Mouse (Mus musculus) adrenal gland, postnatal 25 days (tissue): ENCODE measurements at regions not wholly inside any gene's neighbourhood (a gene's known extent, or its start where the extent isn't known, plus 50 kb on each side); places are given as distances from the start of the nearest gene placed in this dataset.

ENCODE experiments used
- DNase-seq: peaks from one replicate; pipeline ENCODE4 v3.0.0; 2021; ENCODE audit warnings: mixed read lengths

DNA sequence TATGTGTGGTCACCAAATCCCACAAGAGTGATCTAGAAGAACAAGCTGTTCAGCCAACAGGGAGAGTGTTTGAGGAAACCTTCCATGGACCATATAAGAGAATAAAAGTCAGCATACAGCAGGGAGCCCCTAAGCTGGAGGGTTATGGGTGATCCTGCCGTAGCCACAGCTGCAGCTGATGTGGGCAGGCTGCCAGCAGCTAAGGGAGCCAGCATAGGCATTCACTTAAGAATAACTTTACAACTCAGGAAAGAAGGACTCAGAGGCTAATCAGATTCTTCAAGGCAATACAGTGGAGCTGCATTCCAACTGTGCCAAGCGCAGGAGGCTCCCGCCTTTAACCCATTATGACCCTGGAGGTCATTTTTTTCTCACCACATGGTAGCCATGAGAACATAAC is 121.6 kb downstream of the Uck2 start:
- peak; percentile 20 for DNase-seq

DNA sequence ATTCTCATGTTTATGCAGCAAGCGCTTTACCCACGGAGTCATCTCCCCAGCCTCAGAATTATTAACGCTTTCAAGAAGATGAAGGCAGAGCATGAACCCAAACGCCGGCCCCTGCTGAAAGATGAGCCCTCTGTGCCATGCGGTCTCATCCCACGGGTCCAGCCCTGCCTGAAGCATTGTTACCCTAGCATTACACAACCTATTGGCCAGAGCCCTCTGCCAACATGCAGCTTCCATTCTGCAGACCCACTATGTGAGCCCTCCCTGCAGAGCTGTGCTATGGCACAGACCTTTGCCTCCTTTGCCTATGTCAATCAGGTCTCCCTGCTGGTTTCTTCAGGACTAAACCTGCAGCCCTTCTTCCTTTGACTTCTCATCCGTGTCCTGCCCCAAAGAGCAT is 122.6 kb downstream of the Uck2 start:
- DNase-seq, result no peak

DNA sequence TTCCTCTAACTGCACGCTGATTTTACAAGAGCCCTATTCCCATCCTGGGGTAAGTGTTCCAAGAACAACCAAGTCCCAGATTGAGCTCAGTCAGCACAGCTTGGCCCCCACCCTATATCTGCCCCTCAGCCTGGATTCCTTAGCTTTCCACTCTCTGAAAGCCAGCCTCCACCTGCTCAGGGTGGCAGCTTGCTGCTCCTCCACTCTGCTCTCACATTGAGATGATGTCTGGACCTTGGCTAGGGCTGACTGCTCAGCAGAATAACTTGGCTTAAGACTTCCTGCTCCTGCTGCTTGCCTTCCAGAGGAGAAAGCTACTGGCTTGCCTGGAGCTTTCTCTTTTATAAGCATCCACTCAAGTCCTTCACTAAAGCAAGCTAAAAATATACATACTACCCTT is 125.6 kb downstream of the Uck2 start:
- DNase-seq, result no peak

DNA sequence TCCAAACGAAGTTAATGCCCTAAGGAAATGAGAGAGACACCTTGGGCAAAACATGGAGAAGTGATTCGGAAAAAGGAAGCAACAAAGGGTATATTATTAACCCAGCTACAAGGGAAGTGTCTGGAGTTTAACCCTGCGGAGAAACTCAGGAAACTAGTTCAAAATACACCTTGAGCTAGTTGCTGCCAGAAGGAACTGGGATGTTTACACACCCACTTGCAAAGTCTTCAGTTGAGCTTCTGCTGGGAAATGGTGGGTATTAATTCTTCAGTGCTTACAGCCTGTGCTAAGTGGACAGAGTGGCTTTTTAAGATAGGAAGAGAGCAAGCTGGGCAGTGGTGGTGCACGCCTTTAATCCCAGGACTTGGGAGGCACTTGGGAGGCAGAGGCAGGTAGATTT is 132.7 kb downstream of the Uck2 start:
- DNase-seq, result no peak

DNA sequence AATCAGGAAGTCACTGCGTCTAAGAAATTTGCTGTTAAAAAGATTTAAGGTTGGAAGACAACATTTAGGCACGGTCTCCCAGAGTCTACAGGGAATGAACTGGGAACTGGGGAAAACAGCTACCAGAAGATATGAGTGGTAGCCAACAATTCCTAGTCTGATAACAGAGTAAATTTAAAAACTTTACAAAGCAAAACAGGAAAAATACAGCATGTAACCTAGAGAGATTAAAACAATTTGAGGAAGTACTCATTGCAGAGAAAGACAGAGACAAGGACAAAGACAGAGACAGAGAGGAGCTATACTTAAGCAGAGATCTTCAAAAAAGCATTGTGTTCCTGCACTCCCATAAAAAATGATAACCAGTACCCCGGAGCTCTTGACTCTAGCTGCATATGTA is 140.8 kb downstream of the Uck2 start:
- DNase-seq, result no peak

DNA sequence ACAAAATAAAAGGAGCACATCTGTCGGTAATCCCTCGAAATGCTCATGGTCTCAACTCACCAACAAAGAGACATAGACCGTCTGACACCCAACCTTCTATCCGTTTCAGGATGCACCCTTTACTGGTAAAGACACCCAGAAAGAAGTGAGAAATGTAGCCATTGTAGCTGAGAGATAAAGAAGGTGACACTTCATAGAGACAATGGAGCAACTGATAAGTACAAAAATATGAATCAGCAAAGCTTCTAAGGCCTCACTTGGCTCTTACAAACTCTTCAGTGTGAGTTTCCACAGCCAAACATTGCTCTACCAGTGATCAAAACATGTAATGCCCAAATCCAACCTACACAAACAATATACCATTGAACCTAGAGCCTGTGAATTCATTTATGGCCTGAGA is 141.3 kb downstream of the Uck2 start:
- DNase-seq, result no peak
